ENCODE assay signal across 8 mouse cellular contexts in genomic region chr9:22468170-22468898, GRCm38 (mm10). TPM values are rescaled to one million over a fixed set of nuclear protein-coding genes. Genes with fewer than 3 reads are reported as not detected.
DNase-seq lines count a peak whose midpoint lies in the region; ATAC-seq and TF ChIP-seq lines count a peak whose summit lies in the region.

No protein-coding gene starts in this region.

- peak overlapping the region; percentile 77 for H3K4me2 ChIP-seq in heart, embryonic 12.5 days
- H3K4me2 ChIP-seq in kidney, postnatal 0 days (ENCODE audit: low read length): peak overlapping the region; percentile 86
- peak overlapping the region; percentile 90 for H3K4me2 ChIP-seq in lung, postnatal 0 days (replicated peaks; ENCODE audit: low read depth, low read length)

- peak; percentile 81 for TF ChIP-seq POLR2A in olfactory bulb, adult 2 months (IDR thresholded peaks at IDR 0.05; ENCODE audit: insufficient read depth, low read depth, low read length)

- no peak for TF ChIP-seq EP300 in lung, postnatal 0 days (IDR thresholded peaks at IDR 0.05)

- TF ChIP-seq CTCF in E14TG2a.4 (conservative IDR thresholded peaks at IDR 0.05; ENCODE audit: low read length): no peak
- TF ChIP-seq CTCF in kidney, postnatal 0 days (IDR thresholded peaks at IDR 0.05; ENCODE audit: low read depth): no peak
- TF ChIP-seq CTCF in lung, postnatal 0 days (IDR thresholded peaks at IDR 0.05): no peak
- no peak for TF ChIP-seq CTCF in olfactory bulb, adult 2 months (IDR thresholded peaks at IDR 0.05; ENCODE audit: insufficient read depth, low read depth, low read length)

- peaks cover 21% of the 10 kb centered on the region for H3K36me3 ChIP-seq in E14TG2a.4 (ENCODE audit: insufficient read depth, low read length)
- H3K36me3 ChIP-seq in embryonic facial prominence, embryonic 10.5 days (replicated peaks): peaks cover 22% of the 10 kb centered on the region
- peaks cover 13% of the 10 kb centered on the region for H3K36me3 ChIP-seq in heart, embryonic 12.5 days
- no peaks in the 10 kb centered on the region for H3K36me3 ChIP-seq in kidney, postnatal 0 days (ENCODE audit: insufficient read depth, low read length)
- no peaks in the 10 kb centered on the region for H3K36me3 ChIP-seq in lung, postnatal 0 days (ENCODE audit: insufficient read depth, low read length)

- peak; percentile 49 for DNase-seq in WW6 (ENCODE audit: low read depth, low spot score)
- peak; percentile 92 for DNase-seq in embryonic facial prominence, embryonic 10.5 days (ENCODE audit: low spot score)
- DNase-seq in kidney, postnatal 0 days (ENCODE audit: low spot score): peak; percentile 91
- DNase-seq in lung, postnatal 0 days (ENCODE audit: low spot score): peak; percentile 93
- peak; percentile 91 for DNase-seq in yolk sac, embryonic 10.5 days (ENCODE audit: low spot score)

- WGBS in embryonic facial prominence, embryonic 10.5 days: 3% methylated on average over 43 of the region's 43 CpGs
- 4% methylated on average over 43 of the region's 43 CpGs for WGBS in heart, embryonic 12.5 days
- WGBS in kidney, postnatal 0 days: 3% methylated on average over 43 of the region's 43 CpGs
- WGBS in lung, postnatal 0 days: 5% methylated on average over 32 of the region's 43 CpGs
- WGBS in olfactory bulb, adult 2 months: 2% methylated on average over 42 of the region's 43 CpGs

- H3K27ac ChIP-seq in embryonic facial prominence, embryonic 10.5 days (replicated peaks): peak overlapping the region; percentile 94
- H3K27ac ChIP-seq in heart, embryonic 12.5 days (ENCODE audit: poor library complexity, severe bottlenecking): peak overlapping the region; percentile 89
- peak overlapping the region; percentile 94 for H3K27ac ChIP-seq in kidney, postnatal 0 days
- H3K27ac ChIP-seq in lung, postnatal 0 days (ENCODE audit: low read length): peak overlapping the region; percentile 92
- peak overlapping the region; percentile 77 for H3K27ac ChIP-seq in olfactory bulb, adult 2 months (ENCODE audit: insufficient read depth, low read depth, low read length)

- H3K4me3 ChIP-seq in E14TG2a.4 (replicated peaks; ENCODE audit: low read length): peak overlapping the region; percentile 89
- H3K4me3 ChIP-seq in embryonic facial prominence, embryonic 10.5 days: peak overlapping the region; percentile 91
- peak overlapping the region; percentile 80 for H3K4me3 ChIP-seq in heart, embryonic 12.5 days
- peak overlapping the region; percentile 90 for H3K4me3 ChIP-seq in kidney, postnatal 0 days (replicated peaks; ENCODE audit: low read depth, low read length)
- H3K4me3 ChIP-seq in lung, postnatal 0 days (ENCODE audit: low read depth, low read length): peak overlapping the region; percentile 85
- H3K4me3 ChIP-seq in olfactory bulb, adult 2 months (ENCODE audit: insufficient read depth, low read depth, low read length): peak overlapping the region; percentile 98

- peaks cover 3% of the 10 kb centered on the region; the same call in 1 of the 2 replicates for H3K27me3 ChIP-seq in E14TG2a.4 (ENCODE audit: insufficient read depth, low read length)
- H3K27me3 ChIP-seq in embryonic facial prominence, embryonic 10.5 days (replicated peaks; ENCODE audit: low read depth, poor library complexity, severe bottlenecking): no peaks in the 10 kb centered on the region
- no peaks in the 10 kb centered on the region for H3K27me3 ChIP-seq in heart, embryonic 12.5 days (replicated peaks)
- no peaks in the 10 kb centered on the region for H3K27me3 ChIP-seq in kidney, postnatal 0 days (ENCODE audit: insufficient read depth, low read length)
- no peaks in the 10 kb centered on the region for H3K27me3 ChIP-seq in lung, postnatal 0 days (replicated peaks; ENCODE audit: insufficient read depth, low read length)

- ATAC-seq in heart, embryonic 12.5 days (ENCODE audit: insufficient number of reproducible peaks, low FRiP score): peak; percentile 94
- ATAC-seq in kidney, postnatal 0 days (replicated peaks; ENCODE audit: low FRiP score, low read depth): peak; percentile 87
- peak; percentile 96 for ATAC-seq in lung, postnatal 0 days

- peaks cover 11% of the 10 kb centered on the region for H3K4me1 ChIP-seq in E14TG2a.4 (replicated peaks; ENCODE audit: low read depth, low read length)
- peaks cover 8% of the 10 kb centered on the region for H3K4me1 ChIP-seq in embryonic facial prominence, embryonic 10.5 days
- peaks cover 3% of the 10 kb centered on the region; the same call in 1 of the 2 replicates for H3K4me1 ChIP-seq in heart, embryonic 12.5 days (replicated peaks)
- no peaks in the 10 kb centered on the region for H3K4me1 ChIP-seq in kidney, postnatal 0 days (replicated peaks; ENCODE audit: insufficient read depth, low read length)
- H3K4me1 ChIP-seq in lung, postnatal 0 days (ENCODE audit: insufficient read depth, low read depth, low read length): no peaks in the 10 kb centered on the region
- H3K4me1 ChIP-seq in olfactory bulb, adult 2 months (ENCODE audit: control insufficient read depth, insufficient read depth, low read length): no peaks in the 10 kb centered on the region

- no peaks in the 10 kb centered on the region for H3K9me3 ChIP-seq in E14TG2a.4 (ENCODE audit: low read length)
- H3K9me3 ChIP-seq in embryonic facial prominence, embryonic 10.5 days: no peaks in the 10 kb centered on the region
- H3K9me3 ChIP-seq in heart, embryonic 12.5 days (replicated peaks): no peaks in the 10 kb centered on the region
- no peaks in the 10 kb centered on the region for H3K9me3 ChIP-seq in kidney, postnatal 0 days (replicated peaks; ENCODE audit: low read length)
- no peaks in the 10 kb centered on the region for H3K9me3 ChIP-seq in lung, postnatal 0 days (ENCODE audit: low read length)

- H3K9ac ChIP-seq in heart, embryonic 12.5 days: peak overlapping the region; percentile 95
- peak overlapping the region; percentile 96 for H3K9ac ChIP-seq in kidney, postnatal 0 days (ENCODE audit: low read depth, low read length)
- H3K9ac ChIP-seq in lung, postnatal 0 days (replicated peaks; ENCODE audit: low read depth): peak overlapping the region; percentile 89

RNA-seq across cellular contexts. Expression of gene Rp9, which starts 1.2 kb away (rescaled TPM):
- 46.9 and 51.0 TPM in 2 replicates for polyA plus RNA-seq in embryonic facial prominence, embryonic 10.5 days (2016; fragmentation: Nextera tagmentation; extraction: Ambion mirVana)
- 48.1 and 51.6 TPM in 2 replicates for polyA plus RNA-seq in heart, embryonic 12.5 days (2016; fragmentation: Nextera tagmentation; extraction: Ambion mirVana)
- polyA plus RNA-seq in kidney, postnatal 0 days (2015; fragmentation: Nextera tagmentation; extraction: Ambion mirVana): 76.7 and 82.6 TPM in 2 replicates
- polyA plus RNA-seq in lung, postnatal 0 days (2015; fragmentation: Nextera tagmentation; extraction: Ambion mirVana): 67.6 and 68.1 TPM in 2 replicates
- not detected in 2 replicates for polyA plus RNA-seq in olfactory bulb, adult 2 months (2012; ENCODE audit: insufficient read depth, insufficient read length, low replicate concordance, missing spikeins)

RNA-seq across cellular contexts. Expression of gene Bbs9, which starts 7.2 kb away (rescaled TPM):
- polyA plus RNA-seq in embryonic facial prominence, embryonic 10.5 days (2016; fragmentation: Nextera tagmentation; extraction: Ambion mirVana): 11.9 and 12.9 TPM in 2 replicates
- 7.8 and 8.0 TPM in 2 replicates for polyA plus RNA-seq in heart, embryonic 12.5 days (2016; fragmentation: Nextera tagmentation; extraction: Ambion mirVana)
- polyA plus RNA-seq in kidney, postnatal 0 days (2015; fragmentation: Nextera tagmentation; extraction: Ambion mirVana): 10.0 and 10.1 TPM in 2 replicates
- 7.1 and 11.2 TPM in 2 replicates for polyA plus RNA-seq in lung, postnatal 0 days (2015; fragmentation: Nextera tagmentation; extraction: Ambion mirVana)
- polyA plus RNA-seq in olfactory bulb, adult 2 months (2012; ENCODE audit: insufficient read depth, insufficient read length, low replicate concordance, missing spikeins): not detected in 2 replicates

RNA-seq across cellular contexts. Expression of gene Gm17545, which starts 14.2 kb away (rescaled TPM):
- polyA plus RNA-seq in embryonic facial prominence, embryonic 10.5 days (2016; fragmentation: Nextera tagmentation; extraction: Ambion mirVana): not detected in 2 replicates
- not detected in 2 replicates for polyA plus RNA-seq in heart, embryonic 12.5 days (2016; fragmentation: Nextera tagmentation; extraction: Ambion mirVana)
- not detected in 2 replicates for polyA plus RNA-seq in kidney, postnatal 0 days (2015; fragmentation: Nextera tagmentation; extraction: Ambion mirVana)
- polyA plus RNA-seq in lung, postnatal 0 days (2015; fragmentation: Nextera tagmentation; extraction: Ambion mirVana): not detected in 2 replicates
- polyA plus RNA-seq in olfactory bulb, adult 2 months (2012; ENCODE audit: insufficient read depth, insufficient read length, low replicate concordance, missing spikeins): not detected in 2 replicates

RNA-seq across cellular contexts. Expression of gene 9530077C05Rik, which starts 57.0 kb away (rescaled TPM):
- polyA plus RNA-seq in embryonic facial prominence, embryonic 10.5 days (2016; fragmentation: Nextera tagmentation; extraction: Ambion mirVana): 6.2 and 6.8 TPM in 2 replicates
- polyA plus RNA-seq in heart, embryonic 12.5 days (2016; fragmentation: Nextera tagmentation; extraction: Ambion mirVana): 2.0 and 2.5 TPM in 2 replicates
- polyA plus RNA-seq in kidney, postnatal 0 days (2015; fragmentation: Nextera tagmentation; extraction: Ambion mirVana): 2.1 and 2.9 TPM in 2 replicates
- polyA plus RNA-seq in lung, postnatal 0 days (2015; fragmentation: Nextera tagmentation; extraction: Ambion mirVana): 4.5 and 4.9 TPM in 2 replicates
- polyA plus RNA-seq in olfactory bulb, adult 2 months (2012; ENCODE audit: insufficient read depth, insufficient read length, low replicate concordance, missing spikeins): not detected in 2 replicates

Comparison
In these comparisons a context has a peak if more than half of its experiments do, and no peak if none do; other contexts are left out.
1. Peak in every context shown above with its lines: DNase-seq, ATAC-seq, H3K4me3 ChIP-seq and H3K27ac ChIP-seq.